8 mouse cellular contexts compared by ENCODE assay signal in the genomic region with DNA sequence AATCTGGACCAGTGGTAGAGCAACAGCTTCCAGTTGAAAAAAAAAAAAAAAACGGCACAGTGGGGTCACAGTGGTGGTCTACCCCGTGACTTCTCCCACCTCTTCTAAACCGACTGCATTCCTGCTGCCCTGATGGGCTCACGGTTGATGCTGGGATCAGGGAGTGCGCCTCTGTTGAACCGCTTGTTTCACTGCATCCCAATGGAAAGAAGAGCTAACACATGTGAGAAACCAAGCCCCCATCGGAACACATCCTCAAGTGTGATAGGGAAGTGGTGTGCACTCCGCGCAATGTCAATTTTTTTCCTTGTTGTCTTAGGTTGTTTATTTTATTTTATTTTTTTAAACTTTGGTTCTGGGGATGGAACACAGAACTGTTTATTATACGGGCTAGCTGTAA. TPM values are rescaled to one million over a fixed set of nuclear protein-coding genes. Genes with fewer than 3 reads are reported as not detected.
DNase-seq lines count a peak whose midpoint lies in the region; ATAC-seq and TF ChIP-seq lines count a peak whose summit lies in the region.
"Had no signal": no experiment of that assay in that cellular context is flagged by ENCODE, and none has a peak within 500 bp of the region (broad histone marks: within the 10 kb centered on the region; RNA-seq: fewer than 3 reads in every experiment).

No protein-coding gene starts in this region.

- peaks cover 27% of the 10 kb centered on the region; the same call in 1 of the 2 replicates for H3K4me1 ChIP-seq in lung, postnatal 0 days (ENCODE audit: insufficient read depth, low read depth, low read length)
- H3K4me1 ChIP-seq in forebrain, embryonic 14.5 days (ENCODE audit: control insufficient read depth, insufficient read depth, low read length), result peaks cover 7% of the 10 kb centered on the region; the same call in 1 of the 2 replicates
- peaks cover 43% of the 10 kb centered on the region for H3K4me1 ChIP-seq in limb, embryonic 15.5 days
- H3K4me1 ChIP-seq in stomach, embryonic 15.5 days, result peaks cover 34% of the 10 kb centered on the region

- no peak overlapping the region for H3K27ac ChIP-seq in lung, postnatal 0 days (ENCODE audit: low read length)
- no peak overlapping the region for H3K27ac ChIP-seq in forebrain, embryonic 14.5 days (ENCODE audit: low read depth, low read length)
- no peak overlapping the region for H3K27ac ChIP-seq in limb, embryonic 15.5 days
- no peak overlapping the region for H3K27ac ChIP-seq in stomach, embryonic 15.5 days

- no peaks in the 10 kb centered on the region for H3K9me3 ChIP-seq in lung, postnatal 0 days (ENCODE audit: low read length)
- no peaks in the 10 kb centered on the region for H3K9me3 ChIP-seq in forebrain, embryonic 14.5 days (replicated peaks; ENCODE audit: control insufficient read depth, low read length)
- no peaks in the 10 kb centered on the region for H3K9me3 ChIP-seq in limb, embryonic 15.5 days
- H3K9me3 ChIP-seq in stomach, embryonic 15.5 days, result no peaks in the 10 kb centered on the region

- peak; percentile 18 for TF ChIP-seq CTCF in lung, postnatal 0 days (IDR thresholded peaks at IDR 0.05)

- no peaks in the 10 kb centered on the region for H3K36me3 ChIP-seq in lung, postnatal 0 days (ENCODE audit: insufficient read depth, low read length)
- H3K36me3 ChIP-seq in forebrain, embryonic 14.5 days (ENCODE audit: control insufficient read depth, insufficient read depth, low read length), result no peaks in the 10 kb centered on the region
- H3K36me3 ChIP-seq in limb, embryonic 15.5 days, result no peaks in the 10 kb centered on the region
- no peaks in the 10 kb centered on the region for H3K36me3 ChIP-seq in stomach, embryonic 15.5 days

- WGBS in lung, postnatal 0 days, result 22% methylated on average over 10 of the region's 10 CpGs
- WGBS in forebrain, embryonic 14.5 days, result 30% methylated on average over 10 of the region's 10 CpGs
- WGBS in limb, embryonic 15.5 days, result 28% methylated on average over 10 of the region's 10 CpGs
- WGBS in stomach, embryonic 15.5 days, result 28% methylated on average over 10 of the region's 10 CpGs

- no peak for ATAC-seq in lung, postnatal 0 days
- ATAC-seq in forebrain, embryonic 14.5 days, result no peak
- ATAC-seq in limb, embryonic 15.5 days (ENCODE audit: insufficient number of reproducible peaks, low FRiP score, low TSS enrichment, low read depth), result no peak
- no peak for ATAC-seq in stomach, embryonic 15.5 days (ENCODE audit: insufficient read depth, low FRiP score, low read depth)

- no peaks in the 10 kb centered on the region for H3K27me3 ChIP-seq in lung, postnatal 0 days (replicated peaks; ENCODE audit: insufficient read depth, low read length)
- no peaks in the 10 kb centered on the region for H3K27me3 ChIP-seq in forebrain, embryonic 14.5 days (replicated peaks; ENCODE audit: control insufficient read depth, insufficient read depth, low read length)
- H3K27me3 ChIP-seq in limb, embryonic 15.5 days, result no peaks in the 10 kb centered on the region
- H3K27me3 ChIP-seq in stomach, embryonic 15.5 days (replicated peaks), result no peaks in the 10 kb centered on the region

- no peak for TF ChIP-seq EP300 in lung, postnatal 0 days (IDR thresholded peaks at IDR 0.05)

- no peak overlapping the region for H3K9ac ChIP-seq in lung, postnatal 0 days (replicated peaks; ENCODE audit: low read depth)
- peak overlapping the region; percentile 33 for H3K9ac ChIP-seq in forebrain, embryonic 14.5 days (ENCODE audit: low read length)
- no peak overlapping the region for H3K9ac ChIP-seq in limb, embryonic 15.5 days
- H3K9ac ChIP-seq in stomach, embryonic 15.5 days, result no peak overlapping the region

- H3K4me3 ChIP-seq in lung, postnatal 0 days (ENCODE audit: low read depth, low read length), result peak overlapping the region; percentile 87
- peak overlapping the region; percentile 5; the same call in 1 of the 2 replicates for H3K4me3 ChIP-seq in forebrain, embryonic 14.5 days (ENCODE audit: low read depth, low read length)
- peak overlapping the region; percentile 9; the same call in 1 of the 2 replicates for H3K4me3 ChIP-seq in limb, embryonic 15.5 days
- H3K4me3 ChIP-seq in stomach, embryonic 15.5 days (replicated peaks), result peak overlapping the region; percentile 18; the same call in 1 of the 2 replicates

- peak overlapping the region; percentile 82; the same call in 1 of the 2 replicates for H3K4me2 ChIP-seq in lung, postnatal 0 days (replicated peaks; ENCODE audit: low read depth, low read length)
- peak overlapping the region; percentile 65 for H3K4me2 ChIP-seq in forebrain, embryonic 14.5 days (ENCODE audit: low read length)
- H3K4me2 ChIP-seq in limb, embryonic 15.5 days, result peak overlapping the region; percentile 57
- H3K4me2 ChIP-seq in stomach, embryonic 15.5 days, result peak overlapping the region; percentile 66

- DNase-seq in lung, postnatal 0 days (ENCODE audit: low spot score), result no peak
- DNase-seq in lung, postnatal 25 days (ENCODE audit: low spot score), result no peak
- no peak for DNase-seq in forebrain, embryonic 14.5 days (ENCODE audit: low spot score)
- no peak for DNase-seq in spleen, postnatal 14 days (ENCODE audit: low spot score in 2 of 2)
- no peak for DNase-seq in frontal cortex, adult 2 months (ENCODE audit: extremely low spot score in 1 of 2, low spot score in 1 of 2)
- DNase-seq: left cerebral cortex, postnatal 4 days had no signal

RNA-seq across cellular contexts. Expression of gene Etv6, which starts 2.5 kb away (rescaled TPM):
- 5.5 and 6.2 TPM in 2 replicates for polyA plus RNA-seq in lung, postnatal 0 days (2015; fragmentation: Nextera tagmentation; extraction: Ambion mirVana)
- 5.9 and 6.1 TPM in 2 replicates for polyA plus RNA-seq in forebrain, embryonic 14.5 days (2014; fragmentation: Nextera tagmentation; extraction: Ambion mirVana)
- 11.7 and 13.1 TPM in 2 replicates for polyA plus RNA-seq in limb, embryonic 15.5 days (2015; fragmentation: Nextera tagmentation; extraction: Ambion mirVana)
- 13.6 and 13.8 TPM in 2 replicates for polyA plus RNA-seq in stomach, embryonic 15.5 days (2015; fragmentation: Nextera tagmentation; extraction: Ambion mirVana)
- 9.1 and 10.4 TPM in 2 replicates for polyA plus RNA-seq in frontal cortex, adult 2 months (2012; rRNA removed)

Comparison
In these comparisons a context has a peak if more than half of its experiments do, and no peak if none do; other contexts are left out.
1. H3K4me3 ChIP-seq: peak in every context shown above with its lines; median percentile 87 in lung, postnatal 0 days; 18 in stomach, embryonic 15.5 days; 9 in limb, embryonic 15.5 days; 5 in forebrain, embryonic 14.5 days.